Mouse (Mus musculus) adrenal gland, adult 8-10 months (tissue): ENCODE results near the gene Gm30191. TPM values are rescaled to one million over a fixed set of nuclear protein-coding genes. Genes with fewer than 3 reads are reported as not detected.
A peak's percentile ranks its signal among the peaks of the same experiment; 100 is the strongest.

ENCODE experiments used
- DNase-seq: peaks from one replicate; pipeline ENCODE4 v3.0.0; 2022
- total RNA-seq, 4 experiments: library from RNA; stranded (reverse); gene quantifications; 2 replicates each; pipeline ENCODE4 v1.2.4; 2022

The Gm30191 gene
- not detected for total RNA-seq

DNA sequence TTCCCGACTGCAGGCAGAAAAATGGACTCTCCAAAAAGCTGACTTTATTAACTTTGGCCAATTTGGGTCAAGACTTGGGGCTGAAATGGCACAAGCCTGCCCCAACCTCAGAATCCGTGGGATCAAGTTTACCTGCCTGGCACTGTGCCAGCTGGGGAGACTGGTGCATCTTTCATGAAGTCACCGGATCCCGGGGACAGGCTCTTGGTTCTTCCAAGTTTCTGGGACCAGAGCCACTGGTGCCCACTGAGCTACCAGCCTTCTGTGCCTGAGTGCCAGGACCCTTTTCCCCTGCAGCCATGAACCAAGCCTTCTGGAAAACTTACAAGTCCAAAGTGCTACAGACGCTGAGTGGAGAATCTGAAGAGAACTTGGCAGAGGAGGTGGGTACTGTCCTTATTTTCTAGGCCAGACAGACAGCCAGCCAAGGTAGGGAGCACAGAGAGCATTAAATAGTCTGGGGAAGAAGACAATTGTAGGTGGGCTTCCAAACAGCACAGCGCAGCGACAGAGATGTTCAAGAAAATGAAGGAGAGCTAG is at the start of gene Gm30191:
Gm30191 (plus strand) TSS at position 217 of the 540 bp plus-strand sequence.
- no peak for DNase-seq

DNA sequence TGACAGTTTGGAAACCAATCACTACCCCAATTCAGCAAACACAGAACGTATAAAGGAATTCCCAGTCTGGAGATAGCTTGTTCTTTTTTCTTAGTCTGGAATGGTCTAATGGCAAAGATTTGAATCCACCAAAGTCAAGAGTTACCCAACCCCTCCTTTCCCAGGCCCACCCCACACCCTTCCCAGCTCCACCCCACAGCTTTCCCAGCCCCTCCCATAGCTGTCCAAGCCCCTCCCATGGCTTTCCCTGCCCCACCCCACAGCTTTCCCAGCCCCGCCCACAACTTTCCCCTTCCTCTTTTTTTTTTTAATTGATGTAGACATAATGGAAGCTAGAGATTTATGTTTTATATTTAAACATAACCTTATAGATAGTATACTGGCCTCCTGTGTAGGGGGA is 47.4 kb upstream of the Gm30191 start:
- DNase-seq, result no peak

DNA sequence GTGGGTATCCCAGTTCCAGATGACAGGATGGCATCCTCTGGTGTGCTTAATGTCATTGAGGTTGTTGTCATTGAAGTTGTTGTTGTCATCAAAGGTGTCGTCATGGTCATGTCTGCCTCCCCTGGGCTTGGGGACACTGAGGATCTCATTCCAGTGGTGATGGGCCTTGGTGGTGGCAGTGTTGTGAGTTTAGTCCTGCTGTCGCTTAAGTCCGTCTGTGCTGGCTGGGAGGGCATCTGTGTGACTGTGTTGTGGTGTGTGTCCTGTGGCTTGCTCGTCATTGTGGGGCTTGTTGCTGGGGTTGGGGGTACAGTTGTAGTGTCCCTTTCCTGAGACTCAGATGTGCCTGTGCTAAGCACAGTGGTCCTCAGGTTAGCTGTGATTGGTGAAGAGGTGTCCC is 43.8 kb upstream of the Gm30191 start, which contains the start of gene Gm7534:
Gm7534 (minus strand) TSS at position 101 of the 400 bp plus-strand sequence.
- DNase-seq, result no peak

DNA sequence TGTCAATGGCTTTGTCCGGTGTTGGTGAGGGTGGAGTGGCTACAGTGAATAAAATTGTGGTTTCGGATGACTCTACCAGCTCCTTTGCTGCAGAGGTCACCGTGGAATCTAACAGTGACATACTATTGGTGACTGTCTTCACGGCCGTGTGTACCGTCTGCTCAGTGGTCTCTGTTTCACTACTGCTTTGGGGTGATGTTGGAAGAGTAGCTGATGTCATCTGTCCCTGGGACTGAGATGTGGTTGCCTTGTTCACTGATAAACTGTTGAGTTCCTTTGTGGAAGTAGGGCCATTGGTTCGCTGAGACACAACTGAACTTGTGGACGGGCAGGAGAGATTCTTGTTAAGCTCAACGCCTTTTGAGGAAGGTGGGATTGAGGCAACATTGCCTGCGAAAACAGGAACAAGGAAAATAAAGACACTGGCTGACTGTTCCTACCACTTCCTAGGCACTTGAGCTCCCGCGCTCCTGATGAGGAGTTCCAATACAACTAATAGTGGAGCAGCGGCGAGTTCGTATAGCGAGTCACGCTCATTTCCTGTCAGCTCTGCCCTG is 43.3 kb upstream of the Gm30191 start:
- DNase-seq, result no peak

DNA sequence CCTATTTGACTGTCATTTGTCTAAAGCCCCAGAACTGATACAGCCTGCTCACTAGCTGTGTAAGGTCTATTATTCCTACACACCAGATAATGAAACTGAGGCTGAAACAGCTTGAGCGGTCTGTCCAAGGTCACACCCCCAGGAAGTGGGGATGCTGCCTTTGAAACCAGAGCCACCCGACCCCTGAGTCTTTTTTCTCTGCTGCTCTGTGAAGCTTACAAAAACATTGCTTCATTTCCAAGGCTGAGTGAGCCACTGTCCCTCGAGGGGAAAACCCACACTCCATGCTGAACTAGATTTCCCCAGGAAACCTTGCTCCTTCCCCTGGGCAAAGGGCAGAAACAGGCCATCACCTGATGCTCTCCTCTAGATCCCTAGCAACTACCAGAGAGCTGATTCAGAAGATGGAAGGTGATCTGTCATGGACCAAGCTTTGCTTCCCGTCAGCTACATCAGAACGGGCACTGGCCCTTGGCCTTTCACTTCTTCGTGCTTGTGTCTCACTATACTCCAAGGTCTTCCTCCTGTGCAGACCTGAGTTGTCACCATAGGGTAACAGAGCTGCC is 40.2 kb upstream of the Gm30191 start:
- no peak for DNase-seq

DNA sequence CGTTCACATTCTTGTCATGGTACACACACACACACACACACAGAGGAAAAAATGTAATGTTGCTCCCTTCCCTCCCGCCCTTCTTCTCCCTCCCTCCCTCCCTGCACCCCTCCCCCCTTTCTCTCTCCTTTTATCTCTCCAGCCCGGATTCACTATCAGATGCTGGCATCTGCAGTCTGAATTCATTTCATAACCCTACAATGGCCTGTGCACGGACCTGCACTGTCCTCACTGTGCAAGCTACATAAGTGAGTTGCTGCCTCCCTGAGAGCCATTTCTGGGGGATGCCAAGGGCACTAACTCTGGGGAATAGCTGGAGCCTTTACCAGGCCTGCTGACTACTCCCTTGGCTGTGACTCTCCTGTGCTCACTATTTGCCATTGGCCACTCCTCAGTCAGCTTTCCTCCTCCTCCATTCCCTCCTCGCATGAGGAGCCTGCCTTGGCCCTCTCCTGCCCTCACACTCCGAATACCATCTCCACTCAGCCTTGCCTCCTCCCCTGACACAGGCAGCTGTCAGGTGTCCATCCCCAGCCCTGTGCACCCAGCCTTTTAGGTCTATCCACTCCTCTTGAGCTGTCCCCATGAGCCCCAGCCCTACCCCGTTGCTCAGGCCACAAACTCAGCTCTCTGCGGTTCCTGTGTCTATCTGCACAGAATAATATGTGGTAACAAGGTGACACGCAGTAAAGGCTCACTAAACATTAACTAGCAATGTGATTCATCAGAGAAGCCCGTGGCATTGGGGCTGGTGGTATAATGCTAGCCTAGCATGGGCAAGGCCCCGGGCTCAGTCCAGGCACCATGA is 23.7 kb upstream of the Gm30191 start:
- DNase-seq, result no peak

DNA sequence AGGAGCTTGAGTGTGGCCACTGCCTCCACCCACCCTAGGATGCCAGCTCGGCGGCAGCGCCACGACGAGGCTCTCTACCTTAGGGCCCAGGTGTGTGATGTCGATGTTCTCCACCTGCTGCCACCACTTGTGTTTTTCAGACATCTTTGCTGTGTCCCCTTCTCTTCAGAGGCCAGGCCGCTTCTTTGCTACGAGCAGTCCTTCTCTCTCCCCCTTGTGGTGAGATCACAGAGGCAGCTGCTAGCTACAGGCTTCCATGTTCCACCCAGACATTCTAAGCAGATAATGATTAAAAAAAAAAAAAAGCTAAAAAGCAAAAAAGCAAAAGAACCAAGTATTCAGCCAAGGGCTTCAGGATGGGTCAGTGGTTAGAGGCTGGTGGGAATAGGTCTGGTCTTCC is 19.5 kb upstream of the Gm30191 start, which contains the start of gene Catsper4:
Catsper4 (minus strand) TSS at position 190 of the 400 bp plus-strand sequence.
- no peak for DNase-seq

DNA sequence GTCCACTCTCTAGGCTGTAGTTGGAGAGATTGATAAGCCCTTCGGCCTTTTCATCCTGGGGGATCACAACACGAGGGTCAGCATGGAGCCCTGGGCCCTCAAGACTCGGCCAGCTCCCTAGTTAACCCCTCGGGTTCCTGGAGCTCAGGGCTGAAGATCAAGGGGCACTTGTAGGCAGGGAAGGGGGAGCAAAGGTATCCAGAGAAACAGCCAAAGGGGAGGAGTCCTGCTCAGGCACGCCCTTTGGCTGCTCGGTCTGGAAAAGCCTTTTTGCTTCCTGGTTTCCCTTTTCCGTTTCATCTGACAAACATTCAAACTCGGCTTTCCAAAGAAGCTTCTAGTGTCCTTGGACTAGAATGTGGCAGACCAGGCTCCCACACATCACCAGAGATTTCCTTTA is 16.3 kb upstream of the Gm30191 start:
- DNase-seq, result no peak

DNA sequence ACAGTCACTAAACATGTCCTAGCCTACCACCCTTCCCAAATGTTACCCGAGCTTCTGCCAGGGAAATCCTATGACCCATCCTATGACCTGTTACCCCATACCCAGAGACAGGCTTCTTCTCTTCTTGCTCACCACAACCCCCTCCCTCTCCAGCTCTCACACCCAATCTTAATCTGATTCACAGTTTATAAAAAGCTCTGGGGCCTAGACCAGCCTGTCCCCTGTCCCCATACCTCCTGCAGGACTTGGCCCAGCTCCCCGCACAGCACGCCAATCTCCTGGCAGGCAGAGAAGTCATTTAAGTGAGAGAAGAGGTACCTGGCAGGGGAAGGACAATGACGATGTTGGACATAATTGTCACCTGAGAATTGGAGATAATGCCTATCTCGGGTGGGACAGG is 11.9 kb upstream of the Gm30191 start:
- DNase-seq, result no peak

DNA sequence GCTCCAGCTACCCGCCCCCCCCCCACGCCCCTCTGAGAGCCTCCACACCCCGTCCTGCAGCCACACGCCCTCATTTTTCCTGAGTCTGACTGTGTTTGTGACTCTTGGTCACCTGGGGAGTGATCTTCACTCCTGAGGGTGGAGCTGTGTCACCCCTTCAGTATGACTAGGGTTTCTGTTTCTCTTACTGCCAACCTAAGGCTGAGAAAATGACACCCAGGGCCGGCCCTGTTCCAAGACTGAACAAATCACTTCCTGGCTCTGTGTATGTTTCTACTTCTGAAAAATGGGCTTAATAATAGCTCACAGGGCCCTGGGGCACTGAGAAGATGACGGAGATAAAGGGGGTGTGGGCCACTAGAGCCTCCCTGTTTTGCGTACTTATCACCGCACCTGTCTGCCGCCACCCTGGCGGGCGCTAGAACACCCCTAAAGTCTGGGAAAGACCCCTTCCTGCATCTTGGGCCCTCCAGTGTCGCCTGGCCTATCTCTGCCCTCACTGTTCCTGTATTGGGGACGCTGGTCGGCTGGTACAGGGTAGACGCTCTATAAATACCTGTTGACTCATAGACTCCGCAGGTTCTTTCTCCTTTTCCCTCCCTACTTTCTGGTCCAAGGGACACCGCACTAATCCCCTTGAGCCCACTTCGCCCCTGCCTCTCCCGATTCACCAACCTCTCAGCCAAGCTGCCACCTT is 9.0 kb upstream of the Gm30191 start:
- no peak for DNase-seq

DNA sequence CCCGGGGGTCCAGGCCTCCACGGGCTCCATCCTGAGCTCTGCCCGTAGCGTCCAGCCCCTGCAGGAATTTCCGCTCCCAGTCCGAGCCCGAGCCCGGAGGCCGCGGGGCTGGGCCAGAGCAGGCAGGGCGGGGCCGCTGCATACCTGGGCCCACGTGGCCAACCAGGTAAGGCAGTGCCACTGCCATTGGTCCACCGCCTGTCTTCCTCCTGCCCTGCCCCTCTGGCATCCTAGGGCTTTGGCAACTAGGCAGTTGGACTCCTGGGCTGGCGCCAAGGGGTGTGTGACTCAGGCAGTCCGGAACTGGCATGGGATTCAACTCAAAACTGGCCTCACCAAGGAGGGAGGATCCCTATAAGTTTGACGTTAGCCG is 8.5 kb upstream of the Gm30191 start, which contains the start of gene Cnksr1:
Cnksr1 (minus strand) TSS at position 121 of the 373 bp plus-strand sequence.
- DNase-seq, result peak; percentile 75

DNA sequence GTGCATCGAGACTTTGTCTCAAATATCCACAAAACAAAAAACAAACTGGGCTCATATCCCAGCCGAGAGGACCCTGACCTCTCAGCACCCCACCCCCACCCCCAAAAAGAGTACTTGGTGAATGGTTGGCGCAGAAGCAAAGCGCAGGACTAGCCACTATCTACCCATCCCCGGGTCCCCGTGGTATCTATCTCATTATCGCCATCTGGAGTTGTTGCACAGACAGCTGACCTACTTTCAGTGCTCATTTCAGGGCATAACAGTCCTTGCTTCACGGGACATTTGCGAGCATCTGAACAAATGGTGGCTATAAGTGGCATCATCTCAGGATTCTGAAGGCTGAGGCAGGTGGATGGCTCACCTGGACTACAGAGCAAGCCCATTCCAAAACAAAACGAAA is 8.0 kb upstream of the Gm30191 start:
- no peak for DNase-seq

DNA sequence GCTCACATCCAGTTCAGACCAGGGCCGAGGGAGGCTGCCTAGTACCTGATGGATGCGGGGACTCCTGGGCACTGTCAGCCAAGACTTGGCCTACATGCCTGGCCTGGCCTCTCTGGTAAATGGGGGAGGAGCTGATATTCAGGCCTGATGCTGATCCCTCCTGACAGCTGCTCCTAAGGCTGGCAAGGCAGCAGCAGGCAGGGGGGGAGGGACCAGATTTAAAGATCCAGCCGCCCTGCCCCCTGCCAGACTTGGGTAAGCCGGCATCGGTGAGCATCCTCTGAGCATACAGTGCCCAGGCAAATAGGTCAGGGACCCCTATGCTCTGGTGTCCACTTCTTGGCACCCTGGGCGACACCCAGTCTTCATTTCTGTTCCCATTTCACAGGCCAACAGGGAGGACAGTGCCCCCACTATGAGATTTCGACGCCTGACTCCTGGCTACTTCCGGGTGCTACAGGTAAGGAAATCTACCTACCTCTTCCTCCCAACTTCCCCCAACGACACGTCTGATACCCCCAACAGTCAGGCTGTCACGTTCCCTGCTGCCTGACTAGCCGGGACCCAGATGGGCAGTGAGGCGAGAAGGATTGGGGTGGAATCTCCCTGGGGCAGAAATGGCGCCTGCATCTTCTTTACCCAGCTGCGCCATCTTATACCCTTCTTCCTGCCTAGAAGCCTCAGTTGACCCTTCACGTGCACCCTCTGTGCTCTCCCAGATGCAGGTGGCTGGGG is 3.1 kb upstream of the Gm30191 start, which contains the start of gene E130218I03Rik:
E130218I03Rik (plus strand) TSS at position 147 of the 735 bp plus-strand sequence.
- no peak for DNase-seq

DNA sequence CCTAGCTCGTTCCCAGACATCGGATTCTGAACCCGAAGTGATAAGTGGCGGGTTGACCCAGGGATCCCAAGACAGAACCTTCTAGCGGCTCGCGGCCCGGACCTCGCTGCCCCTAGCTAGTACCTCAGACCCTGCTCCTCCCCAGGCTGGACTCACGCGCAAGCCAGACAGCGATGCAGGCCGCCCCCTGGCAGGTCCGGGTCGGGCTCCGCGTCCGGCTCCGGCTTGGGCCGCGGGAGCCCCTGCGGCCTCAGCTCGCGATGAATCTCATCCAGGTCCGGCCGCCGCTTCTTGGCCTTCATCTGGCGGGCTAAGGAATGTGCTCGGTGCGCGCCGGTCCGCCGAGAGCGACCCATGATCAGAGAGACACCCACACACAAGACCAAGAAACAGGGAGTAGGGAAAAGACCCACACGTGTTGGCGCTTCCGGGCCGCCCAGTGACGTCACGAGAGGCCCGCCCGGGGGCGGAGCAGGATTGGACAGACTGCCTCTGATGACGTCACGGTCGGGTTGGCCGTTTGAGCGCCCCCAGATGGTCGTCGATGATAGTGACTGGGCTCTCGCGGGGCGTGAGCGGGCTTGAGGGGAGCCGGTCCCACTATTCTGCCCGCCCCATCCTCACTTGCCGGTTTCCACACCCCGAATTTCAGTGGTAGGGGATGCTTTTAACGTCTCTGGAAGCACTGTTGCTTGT is 1.4 kb upstream of the Gm30191 start, which contains the start of gene Zfp593:
Zfp593 (minus strand) TSS at position 445 of the 696 bp plus-strand sequence.
- peak; percentile 91 for DNase-seq

DNA sequence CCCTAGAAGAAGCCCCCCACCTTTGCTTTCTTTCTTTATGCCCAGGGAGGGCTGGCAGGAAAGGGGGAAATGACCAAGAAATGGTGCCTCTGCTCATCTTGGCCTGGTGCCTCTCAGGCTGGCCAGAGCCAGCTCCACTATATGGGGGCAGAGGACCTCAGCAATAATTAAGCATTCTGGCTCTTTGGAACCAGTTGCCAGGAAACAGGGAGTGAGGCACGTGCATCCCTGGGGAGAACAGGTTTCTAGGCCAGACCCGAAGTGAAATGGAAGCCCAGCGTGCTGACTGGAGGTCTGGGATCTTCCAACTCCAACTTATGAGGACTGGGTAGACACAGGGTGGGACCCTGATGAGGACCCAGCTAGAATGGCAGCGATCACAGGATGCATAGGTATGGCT is 479 bp upstream of the Gm30191 start:
- no peak for DNase-seq

DNA sequence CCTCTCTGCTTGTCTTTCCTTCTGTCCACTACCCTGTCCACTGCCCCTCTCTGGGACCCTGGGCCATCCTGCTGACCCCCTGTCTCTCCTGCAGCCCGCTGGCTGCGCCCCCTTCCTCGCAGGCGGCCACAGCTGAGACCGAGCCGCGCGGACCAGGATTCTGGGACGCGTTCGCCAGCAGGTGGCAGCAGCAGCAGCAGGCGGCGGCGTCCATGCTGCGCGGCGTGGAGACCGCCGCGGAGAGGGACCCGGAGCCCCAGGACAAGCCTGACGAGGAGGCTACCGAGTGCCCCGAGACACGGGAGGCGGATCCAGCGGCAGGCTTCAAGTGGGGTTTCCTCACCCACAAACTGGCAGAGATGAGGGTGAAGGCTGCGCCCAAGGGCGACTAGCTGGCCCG is 2.9 kb downstream of the Gm30191 start:
- no peak for DNase-seq

DNA sequence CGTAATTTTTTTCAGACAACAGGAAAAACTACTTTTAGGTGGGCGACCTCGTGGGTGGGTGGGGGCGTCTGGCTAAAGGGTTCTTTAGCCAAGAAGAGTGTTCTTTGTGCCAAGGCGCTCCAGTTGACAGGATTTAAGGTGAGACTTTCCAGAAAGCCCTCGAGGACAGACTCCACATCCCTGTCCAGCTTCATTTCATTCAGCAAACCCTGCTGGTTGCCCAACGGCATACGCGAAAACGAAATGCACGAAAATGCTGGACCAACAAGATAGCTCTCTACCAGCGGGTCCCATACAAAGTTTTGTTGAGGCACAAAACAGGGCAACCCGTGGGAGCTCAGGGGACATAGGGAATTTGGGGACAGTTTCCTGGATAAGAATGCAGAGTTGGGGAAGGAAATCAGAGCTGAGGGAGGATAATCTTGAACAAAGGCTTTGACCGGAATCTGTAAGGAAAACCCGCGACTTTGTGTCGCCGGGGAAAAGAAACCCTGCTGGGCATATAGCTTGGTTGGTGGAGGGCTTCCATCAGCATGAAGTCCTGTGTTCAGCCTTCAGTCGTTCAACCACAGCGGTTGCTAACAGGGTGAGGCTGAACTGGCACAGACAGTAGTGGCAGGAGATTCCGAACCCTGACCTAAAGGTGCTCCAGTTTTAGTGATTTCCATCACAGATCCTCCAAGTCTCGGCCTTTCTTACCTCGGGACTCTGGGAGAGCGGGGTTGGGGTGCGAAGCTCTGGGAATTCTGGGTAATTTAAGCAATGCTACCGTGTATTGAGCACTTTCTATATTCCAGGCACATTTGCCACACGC is 3.6 kb downstream of the Gm30191 start:
- no peak for DNase-seq

DNA sequence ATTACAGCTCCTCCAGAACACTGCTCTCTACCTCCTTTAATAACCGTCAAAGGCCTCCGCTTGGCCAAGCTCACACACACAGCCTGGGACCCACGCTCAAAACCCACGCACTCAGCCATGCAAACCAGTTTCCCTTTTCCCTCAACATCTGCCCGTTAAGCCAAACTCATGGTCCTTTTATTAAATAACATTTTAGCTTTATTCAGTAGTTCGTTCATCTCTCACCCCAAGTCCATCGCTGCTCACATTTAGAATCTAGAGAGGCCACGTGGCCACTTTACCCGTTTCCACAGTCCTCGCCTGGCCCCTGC is 4.2 kb downstream of the Gm30191 start:
- DNase-seq, result no peak

DNA sequence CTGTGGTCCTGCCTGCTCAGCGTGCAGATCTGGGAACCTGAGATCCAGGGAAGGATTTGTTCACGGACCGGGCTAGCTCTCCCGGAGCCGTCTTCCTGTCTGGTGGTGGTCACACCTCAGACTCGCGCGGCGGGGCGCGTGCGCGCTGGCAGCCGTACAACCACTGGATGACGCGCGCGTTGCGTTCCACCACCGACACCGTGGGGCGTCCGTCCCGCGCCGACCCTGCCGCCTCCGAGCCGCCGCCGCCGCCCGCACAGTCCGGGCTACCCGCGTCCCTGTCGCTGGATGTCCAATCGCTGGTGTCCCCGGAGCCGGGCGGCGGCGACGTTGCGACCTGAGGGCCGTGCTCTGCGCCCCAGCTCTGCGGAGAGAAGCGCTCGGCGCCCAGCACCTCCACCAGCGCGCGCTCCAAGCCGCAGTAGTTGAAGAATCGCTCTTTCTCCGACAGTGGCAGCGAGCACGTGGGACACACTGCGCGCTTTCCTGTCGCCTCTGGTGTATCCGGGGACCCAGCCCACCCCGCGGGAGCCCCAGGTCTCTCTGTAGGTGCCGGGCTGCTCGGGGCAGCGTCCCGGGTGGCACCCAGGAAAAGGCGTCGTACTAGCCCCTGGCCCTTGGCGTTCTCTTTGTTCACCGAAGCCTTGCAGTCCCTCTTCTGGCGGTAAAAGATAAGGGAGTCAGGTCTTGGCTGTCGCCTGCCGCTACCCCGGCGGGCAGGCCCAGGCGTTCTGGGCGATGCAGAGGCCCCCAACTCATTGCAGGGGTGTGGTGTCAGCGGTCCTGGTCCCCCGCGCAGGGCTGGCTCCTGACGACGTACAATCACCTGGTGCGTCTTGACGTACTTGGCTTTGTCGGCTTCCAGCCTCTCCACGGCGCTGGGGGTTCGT is 4.8 kb downstream of the Gm30191 start:
- no peak for DNase-seq
